Mouse (Mus musculus) liver, embryonic 11.5 days (tissue): ENCODE results near the gene Gpatch8. TPM values are rescaled to one million over a fixed set of nuclear protein-coding genes. Genes with fewer than 3 reads are reported as not detected.

ENCODE experiments used
- ATAC-seq: fragments of 200-750 bp; cut with Nextera tagmentation; replicated peaks from 2 replicates; pipeline ENCODE4 v1.8.0; 2017; ENCODE audit warnings: moderate number of reproducible peaks, mild to moderate bottlenecking, moderate TSS enrichment, moderate library complexity; ENCODE audit not compliant: low FRiP score
- DNase-seq: peaks from one replicate; pipeline ENCODE4 v3.0.0-alpha.2; 2017; ENCODE audit warnings: low spot score
- H3K27ac ChIP-seq: fragments of 300-500 bp; sonication (generic); 2 replicates; pipeline ENCODE4 v1.5.1; 2014; ENCODE audit warnings: mild to moderate bottlenecking, low read depth, low read length, control low read depth
- H3K27me3 ChIP-seq: fragments of 300-500 bp; sonication (generic); replicated peaks from 2 replicates; pipeline ENCODE4 v1.6.1; 2014; ENCODE audit warnings: low read length, mixed read lengths; ENCODE audit not compliant: control insufficient read depth, insufficient read depth
- H3K36me3 ChIP-seq: fragments of 300-500 bp; sonication (generic); 2 replicates; pipeline ENCODE4 v1.6.1; 2014; ENCODE audit warnings: mild to moderate bottlenecking, low read length, moderate library complexity, mixed read lengths; ENCODE audit not compliant: control insufficient read depth, insufficient read depth
- H3K4me1 ChIP-seq: fragments of 300-500 bp; sonication (generic); replicated peaks from 2 replicates; pipeline ENCODE4 v1.6.1; 2014; ENCODE audit warnings: low read length, mixed read lengths; ENCODE audit not compliant: control insufficient read depth, insufficient read depth
- H3K4me2 ChIP-seq: fragments of 300-500 bp; sonication (generic); 2 replicates; pipeline ENCODE4 v1.6.1; 2014; ENCODE audit warnings: mild to moderate bottlenecking, control low read depth, moderate library complexity
- H3K4me3 ChIP-seq: fragments of 300-500 bp; sonication (generic); 2 replicates; pipeline ENCODE4 v1.5.1; 2014; ENCODE audit warnings: low read depth, low read length, control low read depth
- H3K9ac ChIP-seq: fragments of 300-500 bp; sonication (generic); 2 replicates; pipeline ENCODE4 v1.6.1; 2014; ENCODE audit warnings: low read depth, low read length, control low read depth
- H3K9me3 ChIP-seq: fragments of 300-500 bp; sonication (generic); 2 replicates; pipeline ENCODE4 v1.6.1; 2016; ENCODE audit warnings: low read length, inconsistent platforms, mixed read lengths; ENCODE audit not compliant: control insufficient read depth
- WGBS: fragments of 180-500 bp; shearing (Covaris S2); extraction: QIAGEN DNeasy Blood & Tissue Kit; methylation state at CpG from one replicate; pipeline ENCODE4 v1.1.7; 2014; 5-methylcytosine and 5-hydroxymethylcytosine counted together
- polyA plus RNA-seq: library from polyadenylated mRNA; unstranded; fragments of >200 nt; fragmentation: Nextera tagmentation; extraction: Ambion mirVana; gene quantifications from 2 replicates; pipeline ENCODE4 v1.2.1, GENCODE M21; 2014

Gene Gpatch8
- polyA plus RNA-seq, 1 experiment from 2014 or later = 35.4 TPM

- Histone ChIP-seq H3K9ac (no peak overlapping the region), H3K4me3 (no peak overlapping the region), H3K27me3 (no peaks in the 10 kb centered on the region), H3K4me2 (no peak overlapping the region), H3K4me1 (peaks cover 6% of the 10 kb centered on the region; the same call in 1 of the 2 replicates), H3K9me3 (no peaks in the 10 kb centered on the region), H3K36me3 (peaks cover 5% of the 10 kb centered on the region; the same call in 1 of the 2 replicates), H3K27ac (no peak overlapping the region)
- ATAC-seq (no peak), DNase-seq (no peak)
- 95% methylated on average over 5 of the region's 5 CpGs for WGBS
These were observed 60.5 kb downstream of the Gpatch8 start for GRCm38 (mm10) chr11:102495742-102496141.

- Histone ChIP-seq H3K4me1 (peaks cover 6% of the 10 kb centered on the region; the same call in 1 of the 2 replicates), H3K9ac (no peak overlapping the region), H3K36me3 (peaks cover 2% of the 10 kb centered on the region; the same call in 1 of the 2 replicates), H3K27ac (no peak overlapping the region), H3K4me3 (no peak overlapping the region), H3K4me2 (no peak overlapping the region), H3K9me3 (no peaks in the 10 kb centered on the region), H3K27me3 (no peaks in the 10 kb centered on the region)
- ATAC-seq (no peak), DNase-seq (no peak)
- WGBS = 92% methylated on average over 6 of the region's 6 CpGs
These were observed 61.1 kb downstream of the Gpatch8 start for GRCm38 (mm10) chr11:102495114-102495513.

- H3K4me1 ChIP-seq = peaks cover 6% of the 10 kb centered on the region; the same call in 1 of the 2 replicates
- WGBS = 63% methylated on average over 7 of the region's 7 CpGs
- H3K4me3 ChIP-seq = no peak overlapping the region
- H3K27me3 ChIP-seq = no peaks in the 10 kb centered on the region
- no peak overlapping the region for H3K4me2 ChIP-seq
- H3K36me3 ChIP-seq = peaks cover 2% of the 10 kb centered on the region; the same call in 1 of the 2 replicates
- H3K9me3 ChIP-seq = no peaks in the 10 kb centered on the region
- DNase-seq = no peak
- H3K27ac ChIP-seq = no peak overlapping the region
- no peak for ATAC-seq
- H3K9ac ChIP-seq = no peak overlapping the region
These were observed 62.0 kb downstream of the Gpatch8 start for GRCm38 (mm10) chr11:102494063-102494650.

DNA sequence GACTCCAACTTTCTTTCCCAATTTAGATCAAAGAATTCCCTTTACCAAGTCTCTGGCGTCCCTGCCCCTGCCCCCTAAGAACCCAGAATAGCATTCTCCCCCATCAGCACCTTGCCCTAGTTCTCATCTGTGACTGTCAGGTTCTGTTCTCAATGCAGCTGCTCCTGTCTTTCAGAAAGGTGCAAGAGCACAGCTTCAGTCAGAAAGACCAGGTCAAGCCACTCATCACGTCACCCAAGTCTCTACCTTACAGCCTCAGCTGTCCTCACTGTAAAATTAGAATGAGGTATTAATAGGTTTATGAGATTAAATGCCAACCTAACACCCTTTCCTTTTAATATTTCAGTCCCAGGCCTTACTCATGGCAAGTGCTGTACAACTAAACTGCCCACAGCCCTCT is 63.0 kb downstream of the Gpatch8 start:
- H3K4me2 ChIP-seq = no peak overlapping the region
- ATAC-seq = no peak
- H3K4me1 ChIP-seq = peaks cover 9% of the 10 kb centered on the region; the same call in 1 of the 2 replicates
- H3K9me3 ChIP-seq = no peaks in the 10 kb centered on the region
- no peak overlapping the region for H3K4me3 ChIP-seq
- no peaks in the 10 kb centered on the region; the same call in 1 of the 2 replicates for H3K36me3 ChIP-seq
- H3K27ac ChIP-seq = no peak overlapping the region
- no peak for DNase-seq
- WGBS = 78% methylated on average over 2 of the region's 2 CpGs
- no peak overlapping the region for H3K9ac ChIP-seq
- H3K27me3 ChIP-seq = no peaks in the 10 kb centered on the region

GRCm38 (mm10) chr11:102487901-102488300 is 68.3 kb downstream of the Gpatch8 start:
- WGBS = 51% methylated on average over 2 of the region's 2 CpGs
- no peak overlapping the region for H3K27ac ChIP-seq
- no peak overlapping the region for H3K4me3 ChIP-seq
- H3K4me1 ChIP-seq = 0 out of 2 replicates have a peak, but pooled peaks cover 10% of the 10 kb centered on the region
- peaks cover 10% of the 10 kb centered on the region; the same call in 1 of the 2 replicates for H3K36me3 ChIP-seq
- DNase-seq (no peak), ATAC-seq (no peak)
- H3K27me3 ChIP-seq = no peaks in the 10 kb centered on the region
- no peaks in the 10 kb centered on the region for H3K9me3 ChIP-seq
- no peak overlapping the region for H3K4me2 ChIP-seq
- H3K9ac ChIP-seq = no peak overlapping the region

DNA sequence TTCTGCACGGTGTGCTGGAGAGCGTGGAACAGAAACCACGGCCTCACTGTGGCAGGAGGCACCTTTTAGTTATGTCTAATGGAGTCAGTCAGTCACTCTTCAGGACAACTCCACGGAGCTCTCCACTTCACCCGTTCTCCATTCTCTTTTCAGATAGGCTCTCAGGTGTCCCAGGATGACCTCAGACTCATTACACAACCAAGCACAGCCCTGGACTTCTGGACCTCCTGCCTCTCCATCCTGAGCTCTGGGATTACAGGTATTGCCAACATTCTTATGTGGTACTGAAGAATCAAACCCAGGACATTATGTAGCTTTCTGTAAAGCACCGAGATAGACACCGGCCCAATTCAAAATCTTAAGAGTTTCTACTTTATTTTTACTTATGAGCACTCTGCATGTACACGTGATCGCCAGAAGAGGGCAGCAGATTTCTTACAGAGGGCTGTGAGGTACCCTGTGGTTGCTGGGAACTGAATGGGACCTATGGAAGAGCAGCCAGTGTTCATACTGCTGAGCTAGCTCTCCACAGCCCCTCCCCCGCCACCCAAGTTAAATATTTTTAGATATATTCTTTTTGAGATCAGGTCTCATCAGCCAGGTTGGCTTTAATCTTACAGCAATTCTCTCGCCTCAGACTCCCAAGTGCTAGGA is 69.3 kb downstream of the Gpatch8 start:
- WGBS = 69% methylated on average over 11 of the region's 11 CpGs
- Histone ChIP-seq H3K27ac (no peak overlapping the region), H3K36me3 (peaks cover 10% of the 10 kb centered on the region; the same call in 1 of the 2 replicates), H3K9me3 (no peaks in the 10 kb centered on the region), H3K4me1 (0 out of 2 replicates have a peak, but pooled peaks cover 10% of the 10 kb centered on the region), H3K4me2 (no peak overlapping the region), H3K9ac (no peak overlapping the region), H3K27me3 (no peaks in the 10 kb centered on the region), H3K4me3 (no peak overlapping the region)
- ATAC-seq = peak; percentile 71; the same call in 1 of the 2 replicates
- DNase-seq = no peak

DNA sequence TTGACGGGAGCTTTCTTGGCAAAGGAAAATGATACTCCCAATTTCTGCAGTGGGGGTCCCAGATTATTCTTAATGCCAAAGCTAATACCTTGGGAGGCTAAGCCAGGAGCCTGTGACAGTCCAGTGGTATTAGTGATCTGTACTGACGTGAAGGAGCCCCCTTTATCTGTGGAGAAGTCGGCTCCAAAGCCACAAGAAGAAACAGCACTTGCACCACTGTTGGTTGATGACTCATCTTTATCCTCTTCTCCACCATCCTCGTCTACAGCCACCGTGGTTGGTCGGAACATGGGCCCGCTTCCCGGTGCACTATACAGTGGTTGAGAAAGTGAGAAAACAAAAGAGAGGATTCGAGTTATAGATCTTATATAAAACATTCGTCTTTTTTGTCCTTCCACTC is 74.4 kb downstream of the Gpatch8 start:
- Histone ChIP-seq H3K9ac (no peak overlapping the region), H3K4me3 (no peak overlapping the region), H3K27me3 (no peaks in the 10 kb centered on the region), H3K36me3 (peaks cover 32% of the 10 kb centered on the region), H3K4me2 (no peak overlapping the region), H3K4me1 (no peaks in the 10 kb centered on the region), H3K27ac (no peak overlapping the region), H3K9me3 (no peaks in the 10 kb centered on the region)
- no peak for ATAC-seq
- no peak for DNase-seq
- WGBS = 70% methylated on average over 10 of the region's 10 CpGs

DNA sequence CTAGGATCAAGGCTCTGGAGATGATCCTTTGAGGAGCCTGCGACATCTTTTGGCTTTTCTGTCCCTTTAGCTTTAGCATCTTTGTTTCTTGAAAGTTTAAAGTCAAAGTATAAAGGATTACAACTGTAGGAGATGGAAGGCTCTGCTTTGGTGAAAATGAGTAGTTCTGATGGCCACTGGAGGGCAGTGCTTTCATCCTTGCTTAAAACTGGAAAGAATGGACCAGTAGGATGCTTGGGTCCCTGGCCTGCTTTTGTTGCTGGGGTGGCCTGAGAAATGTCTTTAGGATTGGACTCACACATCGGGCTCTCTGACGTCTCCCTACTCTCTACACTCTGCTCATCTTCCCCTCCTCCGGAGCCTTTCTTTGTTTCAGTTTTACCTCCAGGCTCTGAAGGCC is 75.3 kb downstream of the Gpatch8 start:
- no peak overlapping the region for H3K4me2 ChIP-seq
- DNase-seq = no peak
- H3K9me3 ChIP-seq = no peaks in the 10 kb centered on the region
- no peak overlapping the region for H3K27ac ChIP-seq
- H3K36me3 ChIP-seq = peaks cover 28% of the 10 kb centered on the region
- no peak for ATAC-seq
- no peak overlapping the region for H3K4me3 ChIP-seq
- H3K9ac ChIP-seq = no peak overlapping the region
- H3K4me1 ChIP-seq = no peaks in the 10 kb centered on the region
- no peaks in the 10 kb centered on the region for H3K27me3 ChIP-seq
- WGBS = 85% methylated on average over 4 of the region's 4 CpGs

DNA sequence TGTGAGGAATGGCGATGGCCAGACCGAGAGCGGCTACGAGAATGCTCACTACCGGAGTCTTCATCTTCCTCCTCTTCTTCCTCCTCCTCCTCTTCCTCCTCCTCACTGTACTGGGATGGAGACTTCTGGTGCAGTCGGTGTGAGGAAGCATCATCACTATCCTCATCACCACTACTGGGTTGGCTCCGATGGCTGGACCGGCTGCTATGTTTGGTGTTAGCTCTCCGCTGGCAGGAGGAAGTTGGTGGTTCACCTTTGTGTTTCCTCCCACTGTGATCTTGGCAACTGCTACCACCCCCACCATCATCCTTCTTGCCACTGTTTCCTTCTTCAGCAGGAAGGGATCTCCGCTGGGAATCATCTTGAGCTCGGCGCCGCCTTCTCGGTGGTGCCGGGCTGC is 76.1 kb downstream of the Gpatch8 start:
- no peaks in the 10 kb centered on the region for H3K27me3 ChIP-seq
- ATAC-seq = no peak
- H3K9ac ChIP-seq = no peak overlapping the region
- peaks cover 6% of the 10 kb centered on the region; the same call in 1 of the 2 replicates for H3K4me1 ChIP-seq
- DNase-seq = peak; percentile 20
- no peak overlapping the region for H3K27ac ChIP-seq
- H3K9me3 ChIP-seq = no peaks in the 10 kb centered on the region
- H3K4me3 ChIP-seq = no peak overlapping the region
- H3K36me3 ChIP-seq = peaks cover 25% of the 10 kb centered on the region
- H3K4me2 ChIP-seq = no peak overlapping the region
- 90% methylated on average over 15 of the region's 15 CpGs for WGBS
